Mouse (Mus musculus): ENCODE results near the gene Zfp553. TPM values are rescaled to one million over a fixed set of nuclear protein-coding genes. Genes with fewer than 3 reads are reported as not detected.
A peak's percentile ranks its signal among the peaks of the same experiment; 100 is the strongest.

The Zfp553 gene
- total and polyA plus RNA-seq, 3 experiments, result 11.7 to 18.3 (median 12.7) TPM

- DNase-seq, result peak; percentile 33
Measured at GRCm38 (mm10) chr7:127272566-127272965, 39.7 kb downstream of the Zfp553 start.

GRCm38 (mm10) chr7:127273118-127273923 is 40.5 kb downstream of the Zfp553 start:
- peak; percentile 72 for DNase-seq

- DNase-seq, result peak; percentile 96
Measured at GRCm38 (mm10) chr7:127273925-127274789, 41.3 kb downstream of the Zfp553 start, which contains the start of gene Sephs2. TSS of gene Sephs2 (minus strand) at chr7:127274055.

- no peak for DNase-seq
Measured at GRCm38 (mm10) chr7:127276519-127276961, 43.7 kb downstream of the Zfp553 start.

- DNase-seq, result peak; percentile 57
Measured at GRCm38 (mm10) chr7:127278311-127278710, 45.5 kb downstream of the Zfp553 start.

- no peak for DNase-seq
Measured at GRCm38 (mm10) chr7:127280092-127280491, 47.2 kb downstream of the Zfp553 start.

- DNase-seq, result no peak
Measured at GRCm38 (mm10) chr7:127281114-127281513, 48.3 kb downstream of the Zfp553 start.

GRCm38 (mm10) chr7:127282190-127282589 is 49.3 kb downstream of the Zfp553 start:
- DNase-seq, result no peak

GRCm38 (mm10) chr7:127285154-127285553 is 52.3 kb downstream of the Zfp553 start:
- no peak for DNase-seq

Other genes starting within 250 kb of the Zfp553 start
- 100 to 1,000 TPM; 115 to 145 TPM for gene Mvp, start 218.4 kb upstream of the Zfp553 start, total RNA-seq (2021)
- 95.3 and 172 TPM in 2 replicates for gene Mvp, start 218.4 kb upstream of the Zfp553 start, polyA plus RNA-seq (2012; rRNA removed)
- gene Pagr1b, start 216.6 kb upstream of the Zfp553 start, total RNA-seq (2021), result 1 to 10 TPM in 1 of 2 experiments, not detected in 1; 1.3 TPM
- gene Pagr1b, start 216.6 kb upstream of the Zfp553 start, polyA plus RNA-seq (2012; rRNA removed), result 1.7 and 2.0 TPM in 2 replicates
- 10 to 100 TPM; 16.4 to 20.3 TPM for gene Pagr1a, start 215.7 kb upstream of the Zfp553 start, total RNA-seq (2021)
- gene Pagr1a, start 215.7 kb upstream of the Zfp553 start, polyA plus RNA-seq (2012; rRNA removed), result 0.66 and 13.1 TPM in 2 replicates
- gene Gm42742, start 212.0 kb upstream of the Zfp553 start, total RNA-seq (2021), result 10 to 100 TPM; 19.9 to 29.2 TPM
- 13.7 and 28.4 TPM in 2 replicates for gene Gm42742, start 212.0 kb upstream of the Zfp553 start, polyA plus RNA-seq (2012; rRNA removed)
- gene Prrt2, start 211.8 kb upstream of the Zfp553 start, total RNA-seq (2021), result 1 to 10 TPM; 1.7 to 2.0 TPM
- 8.5 and 9.5 TPM in 2 replicates for gene Prrt2, start 211.8 kb upstream of the Zfp553 start, polyA plus RNA-seq (2012; rRNA removed)
- 100 to 1,000 TPM in 1 of 2 experiments, 10 to 100 TPM in 1; 98.7 to 114 TPM for gene Maz, start 206.0 kb upstream of the Zfp553 start, total RNA-seq (2021)
- gene Maz, start 206.0 kb upstream of the Zfp553 start, polyA plus RNA-seq (2012; rRNA removed), result 833 and 840 TPM in 2 replicates
- gene Kif22, start 190.6 kb upstream of the Zfp553 start, total RNA-seq (2021), result 1 to 10 TPM; 2.1 to 2.5 TPM
- gene Kif22, start 190.6 kb upstream of the Zfp553 start, polyA plus RNA-seq (2012; rRNA removed), result 0.64 and 0.89 TPM in 2 replicates
- gene Zg16, start 145.7 kb upstream of the Zfp553 start, total RNA-seq (2021), result not detected
- 0.18 and 0.49 TPM in 2 replicates for gene Zg16, start 145.7 kb upstream of the Zfp553 start, polyA plus RNA-seq (2012; rRNA removed)
- gene AI467606, start 141.7 kb upstream of the Zfp553 start, total RNA-seq (2021), result 1 to 10 TPM; 1.6 to 1.9 TPM
- 7.6 TPM in 2 replicates for gene AI467606, start 141.7 kb upstream of the Zfp553 start, polyA plus RNA-seq (2012; rRNA removed)
- under 1 TPM; 0.49 to 0.52 TPM for gene Qprt, start 110.8 kb upstream of the Zfp553 start, total RNA-seq (2021)
- gene Qprt, start 110.8 kb upstream of the Zfp553 start, polyA plus RNA-seq (2012; rRNA removed), result 0.77 and 1.0 TPM in 2 replicates
- gene Spn, start 95.2 kb upstream of the Zfp553 start, total RNA-seq (2021), result 1 to 10 TPM in 1 of 2 experiments, under 1 TPM in 1; 0.58 to 1.0 TPM
- gene Spn, start 95.2 kb upstream of the Zfp553 start, polyA plus RNA-seq (2012; rRNA removed), result 1.0 and 2.0 TPM in 2 replicates
- gene Cd2bp2, start 37.0 kb upstream of the Zfp553 start, total RNA-seq (2021), result 10 to 100 TPM; 37.6 to 67.6 TPM
- gene Cd2bp2, start 37.0 kb upstream of the Zfp553 start, polyA plus RNA-seq (2012; rRNA removed), result 12.7 and 13.8 TPM in 2 replicates
- gene Tbc1d10b, start 24.6 kb upstream of the Zfp553 start, total RNA-seq (2021), result 10 to 100 TPM; 36.0 to 43.6 TPM
- 31.5 and 35.1 TPM in 2 replicates for gene Tbc1d10b, start 24.6 kb upstream of the Zfp553 start, polyA plus RNA-seq (2012; rRNA removed)
- 1 to 10 TPM; 2.2 to 2.3 TPM for gene Mylpf, start 24.2 kb upstream of the Zfp553 start, total RNA-seq (2021)
- not detected in 2 replicates for gene Mylpf, start 24.2 kb upstream of the Zfp553 start, polyA plus RNA-seq (2012; rRNA removed)
- gene Sept1, start 69 bp downstream of the Zfp553 start, total RNA-seq (2021), result 10 to 100 TPM in 1 of 2 experiments, 1 to 10 TPM in 1; 7.1 to 11.4 TPM
- 8.6 and 10.9 TPM in 2 replicates for gene Sept1, start 69 bp downstream of the Zfp553 start, polyA plus RNA-seq (2012; rRNA removed)
- gene Zfp771, start 11.2 kb downstream of the Zfp553 start, total RNA-seq (2021), result 10 to 100 TPM; 27.1 to 32.4 TPM
- 295 and 338 TPM in 2 replicates for gene Zfp771, start 11.2 kb downstream of the Zfp553 start, polyA plus RNA-seq (2012; rRNA removed)
- 10 to 100 TPM; 34.7 to 37.6 TPM for gene Dctpp1, start 27.6 kb downstream of the Zfp553 start, total RNA-seq (2021)
- gene Dctpp1, start 27.6 kb downstream of the Zfp553 start, polyA plus RNA-seq (2012; rRNA removed), result 45.1 and 57.1 TPM in 2 replicates
- 100 to 1,000 TPM in 1 of 2 experiments, 10 to 100 TPM in 1; 90.0 to 118 TPM for gene Sephs2, start 41.0 kb downstream of the Zfp553 start, total RNA-seq (2021)
- 41.8 and 46.5 TPM in 2 replicates for gene Sephs2, start 41.0 kb downstream of the Zfp553 start, polyA plus RNA-seq (2012; rRNA removed)
- gene Itgal, start 63.2 kb downstream of the Zfp553 start, total RNA-seq (2021), result 1 to 10 TPM; 1.7 to 2.4 TPM
- 1.6 and 1.7 TPM in 2 replicates for gene Itgal, start 63.2 kb downstream of the Zfp553 start, polyA plus RNA-seq (2012; rRNA removed)
- 10 to 100 TPM; 30.5 to 32.3 TPM for gene Zfp768, start 112.5 kb downstream of the Zfp553 start, total RNA-seq (2021)
- gene Zfp768, start 112.5 kb downstream of the Zfp553 start, polyA plus RNA-seq (2012; rRNA removed), result 52.5 and 54.2 TPM in 2 replicates
- 10 to 100 TPM in 1 of 2 experiments, 1 to 10 TPM in 1; 8.0 to 11.2 TPM for gene Zfp747, start 143.0 kb downstream of the Zfp553 start, total RNA-seq (2021)
- 4.4 and 6.7 TPM in 2 replicates for gene Zfp747, start 143.0 kb downstream of the Zfp553 start, polyA plus RNA-seq (2012; rRNA removed)
- gene 9130019O22Rik, start 154.1 kb downstream of the Zfp553 start, total RNA-seq (2021), result 1 to 10 TPM; 4.4 to 6.3 TPM
- 2.5 and 3.3 TPM in 2 replicates for gene 9130019O22Rik, start 154.1 kb downstream of the Zfp553 start, polyA plus RNA-seq (2012; rRNA removed)
- 10 to 100 TPM in 1 of 2 experiments, 1 to 10 TPM in 1; 7.1 to 10.3 TPM for gene E430018J23Rik, start 160.6 kb downstream of the Zfp553 start, total RNA-seq (2021)
- gene E430018J23Rik, start 160.6 kb downstream of the Zfp553 start, polyA plus RNA-seq (2012; rRNA removed), result 8.9 and 10.0 TPM in 2 replicates
- gene Zfp764, start 173.8 kb downstream of the Zfp553 start, total RNA-seq (2021), result 1 to 10 TPM; 5.0 to 8.1 TPM
- 4.1 and 4.5 TPM in 2 replicates for gene Zfp764, start 173.8 kb downstream of the Zfp553 start, polyA plus RNA-seq (2012; rRNA removed)
- 10 to 100 TPM; 13.3 to 15.3 TPM for gene Zfp688, start 189.0 kb downstream of the Zfp553 start, total RNA-seq (2021)
- 30.2 and 33.8 TPM in 2 replicates for gene Zfp688, start 189.0 kb downstream of the Zfp553 start, polyA plus RNA-seq (2012; rRNA removed)
- gene Zfp689, start 216.1 kb downstream of the Zfp553 start, total RNA-seq (2021), result 1 to 10 TPM; 3.9 to 4.6 TPM
- 7.0 and 7.1 TPM in 2 replicates for gene Zfp689, start 216.1 kb downstream of the Zfp553 start, polyA plus RNA-seq (2012; rRNA removed)
- 10 to 100 TPM; 49.0 to 56.8 TPM for gene Prr14, start 226.6 kb downstream of the Zfp553 start, total RNA-seq (2021)
- 73.2 and 87.0 TPM in 2 replicates for gene Prr14, start 226.6 kb downstream of the Zfp553 start, polyA plus RNA-seq (2012; rRNA removed)
- 10 to 100 TPM; 54.8 to 90.7 TPM for gene Fbrs, start 246.1 kb downstream of the Zfp553 start, total RNA-seq (2021)
- gene Fbrs, start 246.1 kb downstream of the Zfp553 start, polyA plus RNA-seq (2012; rRNA removed), result 46.0 and 57.8 TPM in 2 replicates